15 mouse cellular contexts compared by ENCODE assay signal in genomic region chr15:52156779-52157178, GRCm38 (mm10).
DNase-seq lines count a peak whose midpoint lies in the region; ATAC-seq and TF ChIP-seq lines count a peak whose summit lies in the region.
"Had no signal": no experiment of that assay in that cellular context is flagged by ENCODE, and none has a peak within 500 bp of the region (broad histone marks: within the 10 kb centered on the region; RNA-seq: fewer than 3 reads in every experiment).

No protein-coding gene starts in this region.

- H3K4me2 ChIP-seq in hindbrain, postnatal 0 days (ENCODE audit: low read depth, low read length), result no peak overlapping the region
- H3K4me2 ChIP-seq in hindbrain, embryonic 12.5 days (replicated peaks), result no peak overlapping the region
- H3K4me2 ChIP-seq in neural tube, embryonic 14.5 days (ENCODE audit: low read depth, low read length), result no peak overlapping the region
- H3K4me2 ChIP-seq: embryonic facial prominence, embryonic 13.5 days; liver, embryonic 12.5 days; neural tube, embryonic 13.5 days had no signal

- H3K27me3 ChIP-seq in hindbrain, postnatal 0 days (ENCODE audit: insufficient read depth, low read length), result no peaks in the 10 kb centered on the region
- no peaks in the 10 kb centered on the region for H3K27me3 ChIP-seq in hindbrain, embryonic 12.5 days
- no peaks in the 10 kb centered on the region for H3K27me3 ChIP-seq in neural tube, embryonic 14.5 days (ENCODE audit: control insufficient read depth, insufficient read depth, low read length)
- no peaks in the 10 kb centered on the region for H3K27me3 ChIP-seq in heart, adult 2 months (ENCODE audit: control insufficient read depth, insufficient read depth, low read length)
- H3K27me3 ChIP-seq: embryonic facial prominence, embryonic 13.5 days; liver, embryonic 12.5 days; neural tube, embryonic 13.5 days had no signal

- H3K27ac ChIP-seq in hindbrain, postnatal 0 days, result no peak overlapping the region
- H3K27ac ChIP-seq in hindbrain, embryonic 12.5 days, result no peak overlapping the region
- H3K27ac ChIP-seq in neural tube, embryonic 14.5 days (ENCODE audit: low read depth, low read length), result no peak overlapping the region
- no peak overlapping the region for H3K27ac ChIP-seq in heart, adult 2 months
- H3K27ac ChIP-seq: embryonic facial prominence, embryonic 13.5 days; forebrain, embryonic 10.5 days; heart, embryonic 10.5 days; liver, embryonic 12.5 days; neural tube, embryonic 13.5 days had no signal

- no peaks in the 10 kb centered on the region for H3K79me2 ChIP-seq in heart, adult 2 months (replicated peaks; ENCODE audit: control insufficient read depth, insufficient read depth, low read length)

- H3K4me3 ChIP-seq in hindbrain, postnatal 0 days (ENCODE audit: low read length), result no peak overlapping the region
- no peak overlapping the region for H3K4me3 ChIP-seq in hindbrain, embryonic 12.5 days
- H3K4me3 ChIP-seq in neural tube, embryonic 14.5 days (ENCODE audit: low read depth, low read length), result no peak overlapping the region
- H3K4me3 ChIP-seq in heart, adult 2 months, result no peak overlapping the region
- H3K4me3 ChIP-seq: embryonic facial prominence, embryonic 13.5 days; forebrain, embryonic 10.5 days; heart, embryonic 10.5 days; liver, embryonic 12.5 days; neural tube, embryonic 13.5 days had no signal

- TF ChIP-seq EP300 in heart, adult 2 months (IDR thresholded peaks at IDR 0.05; ENCODE audit: insufficient read depth, low read depth, low read length), result no peak

- no peaks in the 10 kb centered on the region for H3K9me3 ChIP-seq in hindbrain, postnatal 0 days (ENCODE audit: low read length)
- H3K9me3 ChIP-seq in hindbrain, embryonic 12.5 days (replicated peaks), result no peaks in the 10 kb centered on the region
- H3K9me3 ChIP-seq in neural tube, embryonic 14.5 days (ENCODE audit: control insufficient read depth, low read length), result no peaks in the 10 kb centered on the region
- H3K9me3 ChIP-seq: embryonic facial prominence, embryonic 13.5 days; forebrain, embryonic 10.5 days; heart, embryonic 10.5 days; liver, embryonic 12.5 days; neural tube, embryonic 13.5 days had no signal

- intact Hi-C loops in heart, adult 2 months (cut with DNase I), result no loop called here

- H3K9ac ChIP-seq in hindbrain, postnatal 0 days (replicated peaks; ENCODE audit: low read length), result no peak overlapping the region
- no peak overlapping the region for H3K9ac ChIP-seq in hindbrain, embryonic 12.5 days
- H3K9ac ChIP-seq in neural tube, embryonic 14.5 days (replicated peaks; ENCODE audit: low read depth, low read length), result no peak overlapping the region
- H3K9ac ChIP-seq in heart, adult 2 months (ENCODE audit: low read depth, low read length), result no peak overlapping the region
- H3K9ac ChIP-seq: embryonic facial prominence, embryonic 13.5 days; liver, embryonic 12.5 days; neural tube, embryonic 13.5 days had no signal

- H3K36me3 ChIP-seq in hindbrain, postnatal 0 days (ENCODE audit: insufficient read depth, low read length), result no peaks in the 10 kb centered on the region
- H3K36me3 ChIP-seq in hindbrain, embryonic 12.5 days, result no peaks in the 10 kb centered on the region
- no peaks in the 10 kb centered on the region for H3K36me3 ChIP-seq in neural tube, embryonic 14.5 days (ENCODE audit: control insufficient read depth, insufficient read depth, low read length)
- H3K36me3 ChIP-seq in heart, adult 2 months (ENCODE audit: control insufficient read depth, insufficient read depth, low read length), result no peaks in the 10 kb centered on the region
- H3K36me3 ChIP-seq: embryonic facial prominence, embryonic 13.5 days; forebrain, embryonic 10.5 days; heart, embryonic 10.5 days; liver, embryonic 12.5 days; neural tube, embryonic 13.5 days had no signal

- TF ChIP-seq POLR2A in heart, adult 2 months (IDR thresholded peaks at IDR 0.05; ENCODE audit: insufficient read depth, low read depth, low read length), result no peak

- 46% methylated on average over 4 of the region's 4 CpGs for WGBS in hindbrain, postnatal 0 days
- WGBS in hindbrain, embryonic 12.5 days, result 74% methylated on average over 4 of the region's 4 CpGs
- 37% methylated on average over 4 of the region's 4 CpGs for WGBS in neural tube, embryonic 14.5 days
- WGBS in heart, adult 2 months, result 53% methylated on average over 4 of the region's 4 CpGs

- peaks cover 14% of the 10 kb centered on the region; the same call in 1 of the 2 replicates for H3K4me1 ChIP-seq in hindbrain, postnatal 0 days (ENCODE audit: insufficient read depth, low read length)
- H3K4me1 ChIP-seq in hindbrain, embryonic 12.5 days, result peaks cover 9% of the 10 kb centered on the region
- peaks cover 7% of the 10 kb centered on the region; the same call in 1 of the 2 replicates for H3K4me1 ChIP-seq in neural tube, embryonic 14.5 days (ENCODE audit: control insufficient read depth, insufficient read depth, low read length)
- H3K4me1 ChIP-seq in heart, adult 2 months (ENCODE audit: control insufficient read depth, insufficient read depth, low read length), result no peaks in the 10 kb centered on the region

- peak; percentile 35 for DNase-seq in hindbrain, postnatal 0 days (ENCODE audit: low spot score)
- no peak for DNase-seq in neural tube, embryonic 10.5 days (ENCODE audit: extremely low spot score, low spot score)
- DNase-seq in cerebellum, adult 11-12 months, result peak; percentile 74
- DNase-seq in cerebellum, postnatal 36 days, result peak; percentile 56 to 67
- DNase-seq in heart, adult 2 months, result no peak
- DNase-seq in frontal cortex, postnatal 36 days (ENCODE audit: low spot score in 2 of 2), result no peak
- DNase-seq: heart, postnatal 36 days; retina, postnatal 1 day had no signal

- no peak for ATAC-seq in hindbrain, postnatal 0 days
- ATAC-seq in hindbrain, embryonic 12.5 days (ENCODE audit: low FRiP score), result no peak
- peak; percentile 30; the same call in 1 of the 2 replicates for ATAC-seq in neural tube, embryonic 14.5 days (ENCODE audit: low read depth)
- ATAC-seq: liver, embryonic 12.5 days had no signal

- TF ChIP-seq CTCF in hindbrain, postnatal 0 days (IDR thresholded peaks at IDR 0.05; ENCODE audit: low read depth), result no peak
- no peak for TF ChIP-seq CTCF in heart, adult 2 months (IDR thresholded peaks at IDR 0.05)

Comparison
In these comparisons a context has a peak if more than half of its experiments do, and no peak if none do; other contexts are left out.
1. DNase-seq: peak in hindbrain, postnatal 0 days (single experiment), cerebellum, adult 11-12 months (single experiment) and cerebellum, postnatal 36 days (2 of 2); none in neural tube, embryonic 10.5 days (single experiment), heart, adult 2 months (0 of 2) and frontal cortex, postnatal 36 days (0 of 2).